Mouse (Mus musculus) liver, embryonic 14.5 days (tissue): ENCODE measurements around the gene Col26a1.

Source experiments
- CTCF ChIP-seq: IDR thresholded peaks from 2 replicates; pipeline ENCODE4 v1.5.1; 2016; ENCODE audit warnings: antibody characterized with exemption, low read depth, control low read depth
- EP300 ChIP-seq: IDR thresholded peaks from 2 replicates; pipeline ENCODE4 v1.6.1; 2016; ENCODE audit warnings: antibody characterized with exemption, low read depth

DNA sequence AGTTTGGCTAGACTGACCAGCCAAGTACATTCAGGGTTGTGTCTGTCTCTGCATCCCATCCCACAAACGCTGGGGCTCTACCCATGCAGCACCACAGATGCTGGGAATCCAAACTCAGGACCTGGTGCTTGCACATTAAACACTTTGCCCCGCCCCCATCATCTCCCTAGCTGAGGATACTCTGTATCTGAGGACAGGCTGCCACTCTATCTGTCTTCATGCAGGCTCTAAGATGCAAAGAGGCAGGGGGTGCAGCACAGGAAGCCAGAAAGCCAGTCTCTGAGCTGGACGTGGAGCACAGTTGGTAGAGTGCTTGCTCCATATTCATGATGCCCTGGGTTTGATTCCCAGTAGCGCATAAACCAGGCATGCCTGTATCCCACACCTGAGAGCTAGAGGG, 20.2 kb downstream of the Col26a1 start:
- no peak for TF ChIP-seq EP300
- TF ChIP-seq CTCF, result no peak
